In genomic region chr4:136519866-136520265, GRCm38 (mm10) we compare ENCODE assay signal across 32 mouse cellular contexts. TPM values are rescaled to one million over a fixed set of nuclear protein-coding genes. Genes with fewer than 3 reads are reported as not detected.
"Had no signal": no experiment of that assay in that cellular context is flagged by ENCODE, and none has a peak within 500 bp of the region (broad histone marks: within the 10 kb centered on the region; RNA-seq: fewer than 3 reads in every experiment).

No protein-coding gene starts in this region.

- H3K4me3 ChIP-seq: limb, embryonic 10.5 days; limb, embryonic 12.5 days; limb, embryonic 13.5 days; limb, embryonic 15.5 days; liver, embryonic 12.5 days; liver, embryonic 13.5 days; liver, embryonic 15.5 days; lung, embryonic 15.5 days; megakaryocyte, embryonic 14.5 days; midbrain, embryonic 10.5 days; midbrain, embryonic 12.5 days; midbrain, embryonic 13.5 days; midbrain, embryonic 15.5 days; myocyte had no signal

- H3K36me3 ChIP-seq: limb, embryonic 15.5 days; liver, embryonic 12.5 days; liver, embryonic 13.5 days; liver, embryonic 15.5 days; lung, embryonic 15.5 days; midbrain, embryonic 12.5 days; midbrain, embryonic 15.5 days had no signal

- DNase-seq: left cerebral cortex, postnatal 4 days; liver; liver, embryonic 13.5 days; liver, postnatal 0 days; lung, adult 18-20 months; lung, adult 2 months; lung, embryonic 14.5 days; lung, postnatal 10 days; lung, postnatal 36 days; lung, postnatal 4 days; midbrain, embryonic 14.5 days had no signal

- ATAC-seq: liver, embryonic 12.5 days; liver, postnatal 0 days; lung, postnatal 0 days; midbrain, embryonic 13.5 days; midbrain, embryonic 15.5 days; midbrain, embryonic 16.5 days had no signal

- H3K9ac ChIP-seq: limb, embryonic 12.5 days; limb, embryonic 13.5 days; limb, embryonic 15.5 days; liver, embryonic 12.5 days; liver, embryonic 13.5 days; liver, embryonic 14.5 days; liver, embryonic 15.5 days; liver, postnatal 0 days; lung, embryonic 14.5 days; lung, embryonic 15.5 days; midbrain, embryonic 12.5 days; midbrain, embryonic 13.5 days; midbrain, embryonic 15.5 days had no signal

- H3K27me3 ChIP-seq: limb, embryonic 12.5 days; limb, embryonic 13.5 days; limb, embryonic 15.5 days; liver, embryonic 12.5 days; liver, embryonic 13.5 days; liver, embryonic 15.5 days; lung, embryonic 15.5 days; megakaryocyte, embryonic 14.5 days; midbrain, embryonic 12.5 days; midbrain, embryonic 13.5 days; midbrain, embryonic 15.5 days had no signal

- H3K27ac ChIP-seq: limb, embryonic 10.5 days; limb, embryonic 12.5 days; limb, embryonic 13.5 days; limb, embryonic 15.5 days; liver, embryonic 12.5 days; liver, embryonic 13.5 days; liver, embryonic 14.5 days; liver, embryonic 15.5 days; lung, embryonic 15.5 days; macrophage; midbrain, embryonic 10.5 days; midbrain, embryonic 12.5 days; midbrain, embryonic 13.5 days; midbrain, embryonic 15.5 days had no signal

- H3K9me3 ChIP-seq: limb, embryonic 10.5 days; limb, embryonic 12.5 days; limb, embryonic 13.5 days; limb, embryonic 15.5 days; liver, embryonic 12.5 days; liver, embryonic 13.5 days; liver, embryonic 15.5 days; lung, embryonic 15.5 days; megakaryocyte, embryonic 14.5 days; midbrain, embryonic 10.5 days; midbrain, embryonic 12.5 days; midbrain, embryonic 13.5 days; midbrain, embryonic 15.5 days had no signal

- H3K4me1 ChIP-seq: midbrain, embryonic 10.5 days; midbrain, embryonic 12.5 days; midbrain, embryonic 15.5 days had no signal

RNA-seq across cellular contexts. Expression of gene 6030445D17Rik, which starts 57.8 kb away (rescaled TPM):
- total RNA-seq: megakaryocyte progenitor cell, adult 5-6 weeks; megakaryocyte-erythroid progenitor cell, adult 5-6 weeks; monocyte, adult 5-6 weeks had no signal
- polyA plus RNA-seq: liver, embryonic 11.5 days; liver, embryonic 12.5 days; liver, embryonic 13.5 days; macrophage had no signal
